Mouse (Mus musculus): Measurements from ENCODE around the gene Fads1. TPM values are rescaled to one million over a fixed set of nuclear protein-coding genes. Genes with fewer than 3 reads are reported as not detected.

Fads1 gene
- total and polyA plus RNA-seq, 3 experiments: 332 to 1,239 (median 745) TPM

- DNase-seq: peak; percentile 58
These were observed 5.7 kb upstream of the Fads1 start for GRCm38 (mm10) chr19:10176941-10177372.

GRCm38 (mm10) chr19:10181225-10181624, 1.5 kb upstream of the Fads1 start:
- DNase-seq: no peak

- no peak for DNase-seq
These were observed 546 bp upstream of the Fads1 start for GRCm38 (mm10) chr19:10182142-10182541.

- DNase-seq: peak; percentile 84
These were observed 753 bp downstream of the Fads1 start for GRCm38 (mm10) chr19:10183299-10183983.

- peak; percentile 80 for DNase-seq
These were observed 1.4 kb downstream of the Fads1 start for GRCm38 (mm10) chr19:10184096-10184495.

- DNase-seq: no peak
These were observed 3.2 kb downstream of the Fads1 start for GRCm38 (mm10) chr19:10185876-10186275.

GRCm38 (mm10) chr19:10186569-10186968, 3.9 kb downstream of the Fads1 start:
- DNase-seq: no peak

GRCm38 (mm10) chr19:10188281-10188811, 5.7 kb downstream of the Fads1 start:
- DNase-seq: peak; percentile 79

- DNase-seq: no peak
These were observed 6.3 kb downstream of the Fads1 start for GRCm38 (mm10) chr19:10189022-10189421.

GRCm38 (mm10) chr19:10189940-10190339, 7.3 kb downstream of the Fads1 start:
- no peak for DNase-seq

GRCm38 (mm10) chr19:10190796-10191195, 8.1 kb downstream of the Fads1 start:
- peak; percentile 79 for DNase-seq

- no peak for DNase-seq
These were observed 8.6 kb downstream of the Fads1 start for GRCm38 (mm10) chr19:10191326-10191725.

GRCm38 (mm10) chr19:10194337-10194736, 11.6 kb downstream of the Fads1 start:
- no peak for DNase-seq

GRCm38 (mm10) chr19:10195252-10195651, 12.6 kb downstream of the Fads1 start:
- DNase-seq: peak; percentile 76

GRCm38 (mm10) chr19:10197130-10197529, 14.4 kb downstream of the Fads1 start:
- DNase-seq: no peak

GRCm38 (mm10) chr19:10198286-10198685, 15.6 kb downstream of the Fads1 start:
- no peak for DNase-seq

GRCm38 (mm10) chr19:10198723-10199122, 16.0 kb downstream of the Fads1 start:
- peak; percentile 83 for DNase-seq

GRCm38 (mm10) chr19:10203146-10203847, 20.6 kb downstream of the Fads1 start:
- DNase-seq: no peak

- DNase-seq: peak; percentile 90
These were observed 21.3 kb downstream of the Fads1 start, which contains the start of the genes Tmem258 and Fen1 for GRCm38 (mm10) chr19:10203848-10204615. Tmem258 (plus strand) TSS chr19:10204014. Fen1 (minus strand) TSS chr19:10204169.

- DNase-seq: peak; percentile 70
These were observed 21.9 kb downstream of the Fads1 start for GRCm38 (mm10) chr19:10204616-10205001.

- DNase-seq: no peak
These were observed 22.4 kb downstream of the Fads1 start for GRCm38 (mm10) chr19:10205051-10205450.

GRCm38 (mm10) chr19:10208851-10209250, 26.2 kb downstream of the Fads1 start:
- DNase-seq: no peak
